12 mouse cellular contexts compared by ENCODE assay signal in genomic region chr17:47802806-47803205, GRCm38 (mm10). TPM values are rescaled to one million over a fixed set of nuclear protein-coding genes. Genes with fewer than 3 reads are reported as not detected.
DNase-seq lines count a peak whose midpoint lies in the region; ATAC-seq lines count a peak whose summit lies in the region.
"Had no signal": no experiment of that assay in that cellular context is flagged by ENCODE, and none has a peak within 500 bp of the region (broad histone marks: within the 10 kb centered on the region; RNA-seq: fewer than 3 reads in every experiment).

No protein-coding gene starts in this region.

- DNase-seq in kidney, adult 18-20 months: no peak
- peak; percentile 46 to 56 for DNase-seq in kidney, postnatal 36 days
- DNase-seq in gastrocnemius, postnatal 36 days: no peak
- DNase-seq: adrenal gland, adult 8-10 months; gastrocnemius, adult 2 months had no signal

- H3K27me3 ChIP-seq in forebrain, embryonic 13.5 days: peaks cover 8% of the 10 kb centered on the region; the same call in 1 of the 2 replicates
- H3K27me3 ChIP-seq in forebrain, embryonic 15.5 days: no peaks in the 10 kb centered on the region
- no peaks in the 10 kb centered on the region for H3K27me3 ChIP-seq in kidney, embryonic 14.5 days (ENCODE audit: control insufficient read depth, insufficient read depth, low read length)
- no peaks in the 10 kb centered on the region for H3K27me3 ChIP-seq in embryonic facial prominence, embryonic 12.5 days

- H3K9ac ChIP-seq in forebrain, embryonic 13.5 days: no peak overlapping the region
- no peak overlapping the region for H3K9ac ChIP-seq in forebrain, embryonic 15.5 days (replicated peaks)
- H3K9ac ChIP-seq in kidney, embryonic 14.5 days (ENCODE audit: low read depth, low read length): no peak overlapping the region
- no peak overlapping the region for H3K9ac ChIP-seq in embryonic facial prominence, embryonic 12.5 days

- intact Hi-C loops in gastrocnemius, postnatal 36 days (cut with DNase I): no loop called here

- ATAC-seq in forebrain, embryonic 13.5 days: peak; percentile 33; the same call in 1 of the 2 replicates
- ATAC-seq in forebrain, embryonic 15.5 days (replicated peaks): no peak
- ATAC-seq in kidney, embryonic 14.5 days (ENCODE audit: low FRiP score, low TSS enrichment): 0 out of 2 replicates have a peak, but pooled peaks have one; percentile 53
- no peak for ATAC-seq in embryonic facial prominence, embryonic 12.5 days (ENCODE audit: insufficient number of reproducible peaks, insufficient read depth, low FRiP score, low TSS enrichment)
- ATAC-seq in CD4-positive, CD25-positive, alpha-beta regulatory T cell, adult 4 months: no peak

- no peak overlapping the region for H3K4me2 ChIP-seq in forebrain, embryonic 13.5 days
- H3K4me2 ChIP-seq in forebrain, embryonic 15.5 days (replicated peaks): no peak overlapping the region
- no peak overlapping the region for H3K4me2 ChIP-seq in kidney, embryonic 14.5 days (replicated peaks; ENCODE audit: low read depth, low read length)
- no peak overlapping the region for H3K4me2 ChIP-seq in embryonic facial prominence, embryonic 12.5 days (replicated peaks)

- no peaks in the 10 kb centered on the region for H3K9me3 ChIP-seq in forebrain, embryonic 13.5 days (replicated peaks)
- no peaks in the 10 kb centered on the region for H3K9me3 ChIP-seq in forebrain, embryonic 15.5 days
- H3K9me3 ChIP-seq in kidney, embryonic 14.5 days (ENCODE audit: control insufficient read depth, low read length): no peaks in the 10 kb centered on the region
- H3K9me3 ChIP-seq in embryonic facial prominence, embryonic 12.5 days: no peaks in the 10 kb centered on the region

- H3K27ac ChIP-seq in forebrain, embryonic 13.5 days: no peak overlapping the region
- H3K27ac ChIP-seq in forebrain, embryonic 15.5 days (replicated peaks): no peak overlapping the region
- peak overlapping the region; percentile 42; the same call in 1 of the 2 replicates for H3K27ac ChIP-seq in kidney, embryonic 14.5 days (ENCODE audit: low read depth, low read length)
- H3K27ac ChIP-seq in embryonic facial prominence, embryonic 12.5 days: peak overlapping the region; percentile 9; the same call in 1 of the 2 replicates
- H3K27ac ChIP-seq: gastrocnemius, adult 2 months had no signal

- H3K36me3 ChIP-seq in forebrain, embryonic 13.5 days (ENCODE audit: poor library complexity, severe bottlenecking): no peaks in the 10 kb centered on the region
- H3K36me3 ChIP-seq in forebrain, embryonic 15.5 days: no peaks in the 10 kb centered on the region
- H3K36me3 ChIP-seq in kidney, embryonic 14.5 days (ENCODE audit: control insufficient read depth, insufficient read depth, low read length): no peaks in the 10 kb centered on the region
- no peaks in the 10 kb centered on the region for H3K36me3 ChIP-seq in embryonic facial prominence, embryonic 12.5 days

- WGBS in forebrain, embryonic 13.5 days: 16% methylated on average over 8 of the region's 8 CpGs
- 9% methylated on average over 8 of the region's 8 CpGs for WGBS in forebrain, embryonic 15.5 days
- 11% methylated on average over 8 of the region's 8 CpGs for WGBS in kidney, embryonic 14.5 days
- 6% methylated on average over 8 of the region's 8 CpGs for WGBS in embryonic facial prominence, embryonic 12.5 days

- H3K4me1 ChIP-seq in forebrain, embryonic 13.5 days: peaks cover 14% of the 10 kb centered on the region
- H3K4me1 ChIP-seq in forebrain, embryonic 15.5 days: no peaks in the 10 kb centered on the region
- H3K4me1 ChIP-seq in kidney, embryonic 14.5 days (ENCODE audit: control insufficient read depth, insufficient read depth, low read length): peaks cover 21% of the 10 kb centered on the region; the same call in 1 of the 2 replicates
- peaks cover 22% of the 10 kb centered on the region for H3K4me1 ChIP-seq in embryonic facial prominence, embryonic 12.5 days

- H3K4me3 ChIP-seq in forebrain, embryonic 13.5 days: no peak overlapping the region
- H3K4me3 ChIP-seq in forebrain, embryonic 15.5 days: no peak overlapping the region
- H3K4me3 ChIP-seq in kidney, embryonic 14.5 days (ENCODE audit: low read length): no peak overlapping the region
- no peak overlapping the region for H3K4me3 ChIP-seq in embryonic facial prominence, embryonic 12.5 days
- H3K4me3 ChIP-seq: gastrocnemius, adult 2 months; myocyte had no signal

RNA-seq across cellular contexts. Expression of gene Mdfi, which starts 31.7 kb away (rescaled TPM):
- polyA plus RNA-seq in forebrain, embryonic 13.5 days (2015; fragmentation: Nextera tagmentation; extraction: Ambion mirVana): 2.6 and 3.1 TPM in 2 replicates
- 2.5 and 2.7 TPM in 2 replicates for polyA plus RNA-seq in forebrain, embryonic 15.5 days (2015; fragmentation: Nextera tagmentation; extraction: Ambion mirVana)
- 15.7 and 26.1 TPM in 2 replicates for polyA plus RNA-seq in kidney, embryonic 14.5 days (2014; fragmentation: Nextera tagmentation; extraction: Ambion mirVana)
- 35.6 and 49.2 TPM in 2 replicates for polyA plus RNA-seq in embryonic facial prominence, embryonic 12.5 days (2016; fragmentation: Nextera tagmentation; extraction: Ambion mirVana)
- polyA plus RNA-seq in CD4-positive, CD25-positive, alpha-beta regulatory T cell, adult 4 months (2017; shearing (Covaris generic)): not detected
- under 1 TPM; 0.36 to 0.96 TPM for total RNA-seq in gastrocnemius, postnatal 36 days (2021)
- total RNA-seq: megakaryocyte, adult 5-6 weeks had no signal

Comparison
In these comparisons a context has a peak if more than half of its experiments do, and no peak if none do; other contexts are left out.
1. ATAC-seq: peak in forebrain, embryonic 13.5 days (single experiment) and kidney, embryonic 14.5 days (single experiment); none in forebrain, embryonic 15.5 days (single experiment), embryonic facial prominence, embryonic 12.5 days (single experiment) and CD4-positive, CD25-positive, alpha-beta regulatory T cell, adult 4 months (single experiment).
2. DNase-seq: peak in kidney, postnatal 36 days (2 of 2); none in kidney, adult 18-20 months (single experiment) and gastrocnemius, postnatal 36 days (0 of 2).
3. H3K27ac ChIP-seq: peak in kidney, embryonic 14.5 days (single experiment) and embryonic facial prominence, embryonic 12.5 days (single experiment); none in forebrain, embryonic 13.5 days (single experiment) and forebrain, embryonic 15.5 days (single experiment).